Mouse (Mus musculus) forebrain, embryonic 10.5 days (tissue): ENCODE results near the gene Olfr750. TPM values are rescaled to one million over a fixed set of nuclear protein-coding genes. Genes with fewer than 3 reads are reported as not detected.
A peak's percentile ranks its signal among the peaks of the same experiment; 100 is the strongest.

ENCODE experiments used
- DNase-seq: peaks from one replicate; pipeline ENCODE4 v3.0.0-alpha.2; 2017; ENCODE audit warnings: low spot score; ENCODE audit errors: extremely low spot score
- H3K27ac ChIP-seq: fragments of 300-500 bp; sonication (generic); 2 replicates; pipeline ENCODE4 v1.5.1; 2016; ENCODE audit warnings: mild to moderate bottlenecking
- H3K27me3 ChIP-seq: fragments of 300-500 bp; sonication (generic); 2 replicates; pipeline ENCODE4 v1.6.1; 2016; ENCODE audit warnings: mild to moderate bottlenecking; ENCODE audit not compliant: poor library complexity, severe bottlenecking
- H3K36me3 ChIP-seq: fragments of 300-500 bp; sonication (generic); replicated peaks from 2 replicates; pipeline ENCODE4 v1.6.1; 2016; ENCODE audit warnings: mild to moderate bottlenecking, moderate library complexity
- H3K4me1 ChIP-seq: fragments of 300-500 bp; sonication (generic); 2 replicates; pipeline ENCODE4 v1.6.1; 2016
- H3K4me3 ChIP-seq: fragments of 300-500 bp; sonication (generic); 2 replicates; pipeline ENCODE4 v1.5.1; 2016; ENCODE audit warnings: mild to moderate bottlenecking, moderate library complexity
- H3K9me3 ChIP-seq: fragments of 300-500 bp; sonication (generic); 2 replicates; pipeline ENCODE4 v1.6.1; 2016; ENCODE audit warnings: mild to moderate bottlenecking, moderate library complexity
- WGBS: fragments of 180-500 bp; shearing (Covaris S2); methylation state at CpG from one replicate; pipeline ENCODE4 v1.1.7; 2016; 5-methylcytosine and 5-hydroxymethylcytosine counted together
- polyA plus RNA-seq: library from polyadenylated mRNA; unstranded; fragments of >200 nt; fragmentation: Nextera tagmentation; extraction: Ambion mirVana; gene quantifications from 2 replicates; pipeline ENCODE4 v1.2.1, GENCODE M21; 2016

Olfr750 gene
- polyA plus RNA-seq, 1 experiment from 2014 or later = not detected

- peaks cover 24% of the 10 kb centered on the region for H3K27me3 ChIP-seq
- no peaks in the 10 kb centered on the region for H3K36me3 ChIP-seq
- H3K4me1 ChIP-seq = peaks cover 18% of the 10 kb centered on the region
- H3K27ac ChIP-seq = no peak overlapping the region
- peak overlapping the region; percentile 68 for H3K4me3 ChIP-seq
- WGBS = 13% methylated on average over 7 of the region's 7 CpGs
- no peaks in the 10 kb centered on the region for H3K9me3 ChIP-seq
- no peak for DNase-seq
These were observed 9.6 kb upstream of the Olfr750 start for GRCm38 (mm10) chr14:51083805-51084204.

- peak; percentile 69 for DNase-seq
- peaks cover 18% of the 10 kb centered on the region for H3K4me1 ChIP-seq
- no peaks in the 10 kb centered on the region for H3K9me3 ChIP-seq
- WGBS = 2% methylated on average over 40 of the region's 40 CpGs
- no peaks in the 10 kb centered on the region for H3K36me3 ChIP-seq
- peaks cover 24% of the 10 kb centered on the region for H3K27me3 ChIP-seq
- H3K4me3 ChIP-seq = peak overlapping the region; percentile 68
- peak overlapping the region; percentile 69 for H3K27ac ChIP-seq
These were observed 8.7 kb upstream of the Olfr750 start for GRCm38 (mm10) chr14:51082599-51083581.

GRCm38 (mm10) chr14:51081035-51081434 is 6.8 kb upstream of the Olfr750 start:
- WGBS = 96% methylated on average over 2 of the region's 2 CpGs

GRCm38 (mm10) chr14:51079180-51079579 is 4.9 kb upstream of the Olfr750 start:
- no peak for DNase-seq
- Histone ChIP-seq H3K27me3 (peaks cover 11% of the 10 kb centered on the region), H3K27ac (no peak overlapping the region), H3K9me3 (no peaks in the 10 kb centered on the region), H3K4me3 (no peak overlapping the region), H3K36me3 (no peaks in the 10 kb centered on the region), H3K4me1 (peaks cover 13% of the 10 kb centered on the region)
- 85% methylated on average over 1 of the region's 1 CpGs for WGBS

More at GRCm38 (mm10) chr14:51081035-51081434, 6.8 kb upstream of the Olfr750 start:
- Histone ChIP-seq H3K4me3 (no peak overlapping the region), H3K36me3 (no peaks in the 10 kb centered on the region), H3K27me3 (peaks cover 24% of the 10 kb centered on the region), H3K4me1 (peaks cover 14% of the 10 kb centered on the region), H3K27ac (no peak overlapping the region), H3K9me3 (no peaks in the 10 kb centered on the region)
- DNase-seq = no peak

GRCm38 (mm10) chr14:51069617-51070016 is 4.6 kb downstream of the Olfr750 start:
- Histone ChIP-seq H3K4me3 (no peak overlapping the region), H3K27me3 (no peaks in the 10 kb centered on the region), H3K27ac (no peak overlapping the region), H3K36me3 (no peaks in the 10 kb centered on the region), H3K4me1 (peaks cover 12% of the 10 kb centered on the region), H3K9me3 (no peaks in the 10 kb centered on the region)
- DNase-seq = no peak
- WGBS = 88% methylated on average over 2 of the region's 2 CpGs

- no peaks in the 10 kb centered on the region for H3K9me3 ChIP-seq
- no peaks in the 10 kb centered on the region for H3K27me3 ChIP-seq
- H3K27ac ChIP-seq = no peak overlapping the region
- no peak for DNase-seq
- H3K36me3 ChIP-seq = no peaks in the 10 kb centered on the region
- WGBS = 96% methylated on average over 5 of the region's 5 CpGs
- no peak overlapping the region for H3K4me3 ChIP-seq
- peaks cover 12% of the 10 kb centered on the region for H3K4me1 ChIP-seq
These were observed 5.3 kb downstream of the Olfr750 start for GRCm38 (mm10) chr14:51068956-51069355.

GRCm38 (mm10) chr14:51060761-51061160 is 13.5 kb downstream of the Olfr750 start:
- no peak overlapping the region for H3K27ac ChIP-seq
- H3K4me1 ChIP-seq = peaks cover 7% of the 10 kb centered on the region
- no peak overlapping the region for H3K4me3 ChIP-seq
- no peak for DNase-seq
- H3K9me3 ChIP-seq = no peaks in the 10 kb centered on the region
- 90% methylated on average over 5 of the region's 5 CpGs for WGBS
- no peaks in the 10 kb centered on the region for H3K36me3 ChIP-seq
- H3K27me3 ChIP-seq = peaks cover 56% of the 10 kb centered on the region

- peaks cover 20% of the 10 kb centered on the region for H3K4me1 ChIP-seq
- WGBS = 75% methylated on average over 9 of the region's 9 CpGs
- DNase-seq = no peak
These were observed 16.8 kb downstream of the Olfr750 start, which contains the start of gene Rnase12 for GRCm38 (mm10) chr14:51057401-51057831. TSS of gene Rnase12 (minus strand) at chr14:51057661.

GRCm38 (mm10) chr14:51054243-51055237 is 19.7 kb downstream of the Olfr750 start:
- peaks cover 93% of the 10 kb centered on the region for H3K27me3 ChIP-seq
- DNase-seq = no peak
- H3K9me3 ChIP-seq = no peaks in the 10 kb centered on the region
- H3K4me1 ChIP-seq = peaks cover 19% of the 10 kb centered on the region
- 20% methylated on average over 13 of the region's 13 CpGs for WGBS
- no peaks in the 10 kb centered on the region for H3K36me3 ChIP-seq
- H3K4me3 ChIP-seq = peak overlapping the region; percentile 5; the same call in 1 of the 2 replicates
- H3K27ac ChIP-seq = no peak overlapping the region

More at GRCm38 (mm10) chr14:51057401-51057831, 16.8 kb downstream of the Olfr750 start, which contains the start of gene Rnase12:
- Histone ChIP-seq H3K27me3 (peaks cover 83% of the 10 kb centered on the region), H3K4me3 (no peak within 1 kb of the TSS), H3K9me3 (no peaks in the 10 kb centered on the region), H3K27ac (no peak within 1 kb of the TSS), H3K36me3 (no peaks in the 10 kb centered on the region)

- Histone ChIP-seq H3K4me3 (no peak overlapping the region), H3K9me3 (no peaks in the 10 kb centered on the region), H3K27ac (no peak overlapping the region), H3K27me3 (peaks cover 89% of the 10 kb centered on the region), H3K36me3 (no peaks in the 10 kb centered on the region), H3K4me1 (peaks cover 19% of the 10 kb centered on the region)
- DNase-seq = no peak
- 50% methylated on average over 5 of the region's 5 CpGs for WGBS
These were observed 21.1 kb downstream of the Olfr750 start for GRCm38 (mm10) chr14:51053176-51053575.

GRCm38 (mm10) chr14:51051941-51052340 is 22.3 kb downstream of the Olfr750 start:
- Histone ChIP-seq H3K36me3 (no peaks in the 10 kb centered on the region), H3K4me3 (no peak overlapping the region), H3K27me3 (peaks cover 83% of the 10 kb centered on the region), H3K9me3 (no peaks in the 10 kb centered on the region), H3K4me1 (peaks cover 19% of the 10 kb centered on the region), H3K27ac (no peak overlapping the region)
- no peak for DNase-seq
- 70% methylated on average over 5 of the region's 5 CpGs for WGBS

- Histone ChIP-seq H3K27ac (no peak within 1 kb of the TSS), H3K4me3 (no peak within 1 kb of the TSS), H3K27me3 (peaks cover 64% of the 10 kb centered on the region), H3K9me3 (no peaks in the 10 kb centered on the region), H3K4me1 (peaks cover 19% of the 10 kb centered on the region), H3K36me3 (no peaks in the 10 kb centered on the region)
- WGBS = 91% methylated on average over 2 of the region's 2 CpGs
- DNase-seq = no peak
These were observed 24.2 kb downstream of the Olfr750 start, which contains the start of gene Rnase11 for GRCm38 (mm10) chr14:51050063-51050462. TSS of gene Rnase11 (minus strand) at chr14:51050163.
